Mouse (Mus musculus) CH12.LX (cell line): ENCODE measurements around the gene BC051142. TPM values are rescaled to one million over a fixed set of nuclear protein-coding genes. Genes with fewer than 3 reads are reported as not detected.

ENCODE experiments used
- DNase-seq: peaks from one replicate; pipeline ENCODE4 v3.0.0-alpha.2; 2013; ENCODE audit errors: extremely low read depth
- H3K27ac ChIP-seq: 2 replicates; pipeline ENCODE4 v1.5.1; 2012; ENCODE audit warnings: low read depth, mild to moderate bottlenecking, control low read depth, moderate library complexity; ENCODE audit not compliant: insufficient read depth
- H3K27me3 ChIP-seq: replicated peaks from 2 replicates; pipeline ENCODE3; 2012; ENCODE audit warnings: inconsistent platforms
- H3K36me3 ChIP-seq, 2 experiments: replicated peaks in 1 of 2; 2 replicates each; pipeline versions ENCODE3 to v1.6.1; 2012; ENCODE audit warnings: inconsistent platforms in 1 of 2, low read length in 1 of 2, mild to moderate bottlenecking in 1 of 2, mixed read lengths in 1 of 2, moderate library complexity in 1 of 2; ENCODE audit not compliant: control insufficient read depth in 1 of 2, insufficient read depth in 1 of 2
- H3K4me1 ChIP-seq, 2 experiments: 2 replicates each; pipeline ENCODE4 v1.6.1; 2012; ENCODE audit warnings: inconsistent platforms in 1 of 2, moderate library complexity in 1 of 2; ENCODE audit not compliant: insufficient read depth in 2 of 2, control insufficient read depth in 1 of 2
- H3K4me2 ChIP-seq: 2 replicates; pipeline ENCODE4 v1.6.1; 2012; ENCODE audit warnings: low read depth, mild to moderate bottlenecking, control low read depth; ENCODE audit not compliant: poor library complexity, insufficient read depth, severe bottlenecking
- H3K4me3 ChIP-seq, 3 experiments: fragments of 150-350 bp in 1 of 3; sonication (generic) in 1 of 3; replicated peaks in 1 of 3; 2 replicates each; pipeline versions ENCODE3 to v1.5.1; 2011 to 2012; ENCODE audit warnings: low read depth in 2 of 3, low read length in 2 of 3, mild to moderate bottlenecking in 2 of 3, moderate library complexity in 2 of 3, control low read depth in 1 of 3, improper control_type of control experiment in 1 of 3, inconsistent platforms in 1 of 3, mixed read lengths in 1 of 3; ENCODE audit not compliant: poor library complexity in 1 of 3
- H3K79me2 ChIP-seq: replicated peaks from 2 replicates; pipeline ENCODE4 v1.6.1; 2012; ENCODE audit warnings: mild to moderate bottlenecking, moderate library complexity; ENCODE audit not compliant: control insufficient read depth, poor library complexity, insufficient read depth, severe bottlenecking; ENCODE audit errors: extremely low read depth
- H3K9ac ChIP-seq: 2 replicates; pipeline ENCODE4 v1.6.1; 2012; ENCODE audit warnings: low read depth, mild to moderate bottlenecking, control low read depth, moderate library complexity; ENCODE audit not compliant: insufficient read depth
- H3K9me3 ChIP-seq: replicated peaks from 2 replicates; pipeline ENCODE3; 2012; ENCODE audit warnings: low read length, inconsistent platforms, mixed read lengths
- BHLHE40 ChIP-seq: IDR thresholded peaks from 2 replicates; pipeline ENCODE4 v1.6.1; 2011; ENCODE audit warnings: mild to moderate bottlenecking, low read depth, low read length, improper control_type of control experiment
- CHD1 ChIP-seq: IDR thresholded peaks from 2 replicates; pipeline ENCODE4 v1.6.1; 2012; ENCODE audit warnings: low read depth, low read length, improper control_type of control experiment, inconsistent platforms
- CHD2 ChIP-seq: IDR thresholded peaks from 2 replicates; pipeline ENCODE4 v1.6.1; 2011; ENCODE audit warnings: low read length, improper control_type of control experiment
- CTCF ChIP-seq, 2 experiments: IDR thresholded peaks in 1 of 2; conservative IDR thresholded peaks in 1 of 2; 2 replicates each; pipeline ENCODE4 v1.5.1; 2011 to 2012; ENCODE audit warnings: low read depth in 2 of 2, low read length in 2 of 2, improper control_type of control experiment in 1 of 2, inconsistent platforms in 1 of 2, mild to moderate bottlenecking in 1 of 2, moderate library complexity in 1 of 2
- E2F4 ChIP-seq: IDR thresholded peaks from 2 replicates; pipeline ENCODE4 v1.6.1; 2011; ENCODE audit warnings: low read depth, low read length, improper control_type of control experiment; ENCODE audit not compliant: insufficient replicate concordance
- ELF1 ChIP-seq: IDR thresholded peaks from 2 replicates; pipeline ENCODE4 v1.6.1; 2014; ENCODE audit warnings: low read depth, mild to moderate bottlenecking, inconsistent platforms, low read length, improper control_type of control experiment
- EP300 ChIP-seq: IDR thresholded peaks from 2 replicates; pipeline ENCODE4 v1.6.1; 2011; ENCODE audit warnings: low read length, improper control_type of control experiment
- ETS1 ChIP-seq: conservative IDR thresholded peaks from 2 replicates; pipeline ENCODE4 v1.6.1; 2012; ENCODE audit warnings: low read depth, mild to moderate bottlenecking, inconsistent platforms, low read length, improper control_type of control experiment, moderate library complexity
- GABPA ChIP-seq: IDR thresholded peaks from 2 replicates; pipeline ENCODE4 v1.6.1; 2012; ENCODE audit warnings: low read depth, low read length, improper control_type of control experiment, inconsistent platforms; ENCODE audit not compliant: insufficient replicate concordance
- HCFC1 ChIP-seq: IDR thresholded peaks from 2 replicates; pipeline ENCODE4 v1.6.1; 2012; ENCODE audit warnings: low read depth, mild to moderate bottlenecking, inconsistent platforms, low read length, improper control_type of control experiment
- IRF4 ChIP-seq: IDR thresholded peaks from 2 replicates; pipeline ENCODE4 v1.6.1; 2014; ENCODE audit warnings: low read depth, mild to moderate bottlenecking, inconsistent platforms, low read length, improper control_type of control experiment
- JUN ChIP-seq: IDR thresholded peaks from 2 replicates; pipeline ENCODE4 v1.6.1; 2011; ENCODE audit warnings: low read depth, mild to moderate bottlenecking, low read length, improper control_type of control experiment, moderate library complexity; ENCODE audit not compliant: insufficient read depth
- JUND ChIP-seq: conservative IDR thresholded peaks from 2 replicates; pipeline ENCODE4 v1.6.1; 2011; ENCODE audit warnings: low read depth, low read length, improper control_type of control experiment
- KAT2A ChIP-seq: IDR thresholded peaks from 2 replicates; pipeline ENCODE4 v1.6.1; 2012; ENCODE audit warnings: low read length, improper control_type of control experiment, inconsistent platforms; ENCODE audit not compliant: insufficient replicate concordance
- MAFK ChIP-seq: IDR thresholded peaks from 2 replicates; pipeline ENCODE4 v1.6.1; 2011; ENCODE audit warnings: low read length, improper control_type of control experiment; ENCODE audit not compliant: insufficient replicate concordance
- MAX ChIP-seq: IDR thresholded peaks from 2 replicates; pipeline ENCODE4 v1.6.1; 2011; ENCODE audit warnings: low read length, improper control_type of control experiment
- MAZ ChIP-seq: IDR thresholded peaks from 2 replicates; pipeline ENCODE4 v1.6.1; 2012; ENCODE audit warnings: low read depth, mild to moderate bottlenecking, inconsistent platforms, low read length, improper control_type of control experiment, moderate library complexity
- MEF2A ChIP-seq: IDR thresholded peaks from 2 replicates; pipeline ENCODE4 v1.6.1; 2014; ENCODE audit warnings: low read depth, mild to moderate bottlenecking, inconsistent platforms, low read length, improper control_type of control experiment, borderline replicate concordance
- MXI1 ChIP-seq: IDR thresholded peaks from 2 replicates; pipeline ENCODE4 v1.6.1; 2011; ENCODE audit warnings: mild to moderate bottlenecking, low read depth, low read length, improper control_type of control experiment
- MYC ChIP-seq: IDR thresholded peaks from 2 replicates; pipeline ENCODE4 v1.6.1; 2011; ENCODE audit warnings: low read depth, mild to moderate bottlenecking, improper control_type of control experiment, low read length
- NELFE ChIP-seq: IDR thresholded peaks from 2 replicates; pipeline ENCODE4 v1.6.1; 2011; ENCODE audit warnings: low read depth, low read length, improper control_type of control experiment
- NRF1 ChIP-seq: IDR thresholded peaks from 2 replicates; pipeline ENCODE4 v1.6.1; 2014; ENCODE audit warnings: low read depth, mild to moderate bottlenecking, inconsistent platforms, low read length, improper control_type of control experiment, moderate library complexity
- PAX5 ChIP-seq: IDR thresholded peaks from 2 replicates; pipeline ENCODE4 v1.6.1; 2012; ENCODE audit warnings: low read length, inconsistent platforms, mixed read lengths
- POLR2A ChIP-seq: IDR thresholded peaks from 2 replicates; pipeline ENCODE4 v1.6.1; 2011; ENCODE audit warnings: low read depth, mild to moderate bottlenecking, improper control_type of control experiment, low read length
- POLR2AphosphoS2 ChIP-seq: IDR thresholded peaks from 2 replicates; pipeline ENCODE4 v1.6.1; 2011; ENCODE audit warnings: low read depth, low read length, improper control_type of control experiment
- RAD21 ChIP-seq: IDR thresholded peaks from 2 replicates; pipeline ENCODE4 v1.6.1; 2011; ENCODE audit warnings: low read depth, mild to moderate bottlenecking, low read length, improper control_type of control experiment, moderate library complexity
- RCOR1 ChIP-seq: conservative IDR thresholded peaks from 2 replicates; pipeline ENCODE4 v1.6.1; 2012; ENCODE audit warnings: low read depth, mild to moderate bottlenecking, inconsistent platforms, low read length, improper control_type of control experiment
- SIN3A ChIP-seq: IDR thresholded peaks from 2 replicates; pipeline ENCODE4 v1.6.1; 2012; ENCODE audit warnings: low read length, improper control_type of control experiment, inconsistent platforms
- SMC3 ChIP-seq: IDR thresholded peaks from 2 replicates; pipeline ENCODE4 v1.6.1; 2011; ENCODE audit warnings: low read depth, low read length, improper control_type of control experiment
- TBP ChIP-seq: conservative IDR thresholded peaks from 2 replicates; pipeline ENCODE4 v1.6.1; 2011; ENCODE audit warnings: low read depth, low read length, improper control_type of control experiment
- TCF12 ChIP-seq: IDR thresholded peaks from 2 replicates; pipeline ENCODE4 v1.6.1; 2014; ENCODE audit warnings: low read depth, mild to moderate bottlenecking, inconsistent platforms, low read length, improper control_type of control experiment
- UBTF ChIP-seq: IDR thresholded peaks from 2 replicates; pipeline ENCODE4 v1.6.1; 2012; ENCODE audit warnings: low read depth, mild to moderate bottlenecking, inconsistent platforms, low read length, improper control_type of control experiment, moderate library complexity
- USF1 ChIP-seq: IDR thresholded peaks from 2 replicates; pipeline ENCODE4 v1.6.1; 2014; ENCODE audit warnings: low read depth, mild to moderate bottlenecking, inconsistent platforms, low read length, improper control_type of control experiment
- USF2 ChIP-seq: conservative IDR thresholded peaks from 2 replicates; pipeline ENCODE4 v1.6.1; 2011; ENCODE audit warnings: low read depth, low read length, improper control_type of control experiment
- ZC3H11A ChIP-seq: IDR thresholded peaks from 2 replicates; pipeline ENCODE4 v1.6.1; 2012; ENCODE audit warnings: low read depth, mild to moderate bottlenecking, inconsistent platforms, low read length, improper control_type of control experiment
- ZKSCAN1 ChIP-seq: IDR thresholded peaks from 2 replicates; pipeline ENCODE4 v1.6.1; 2012; ENCODE audit warnings: low read depth, inconsistent platforms, low read length, improper control_type of control experiment, borderline replicate concordance
- ZMIZ1 ChIP-seq: IDR thresholded peaks from 2 replicates; pipeline ENCODE4 v1.6.1; 2012; ENCODE audit warnings: low read depth, mild to moderate bottlenecking, inconsistent platforms, low read length, improper control_type of control experiment
- ZNF384 ChIP-seq: IDR thresholded peaks from 2 replicates; pipeline ENCODE4 v1.6.1; 2012; ENCODE audit warnings: low read depth, low read length, improper control_type of control experiment, inconsistent platforms
- dilution Hi-C: fragments of 300-500 bp; cut with MboI; formaldehyde crosslinking; loops from 2 replicates; pipeline ENCODE4 v1.14.3; 2020; ENCODE audit warnings: low sequenced_read_pairs; ENCODE audit not compliant: extremely low pct_unique_long_range_greater_than_20kb, extremely low pct_ligation_motif_present
- in situ Hi-C: fragments of 300-500 bp; cut with MboI; formaldehyde crosslinking; loops from 3 replicates; pipeline ENCODE4 v1.14.3; 2019; ENCODE audit warnings: low sequenced_read_pairs, low pct_ligation_motif_present, low pct_unique_long_range_greater_than_20kb, mixed read lengths
- polyA plus RNA-seq: library from polyadenylated mRNA; unstranded; fragments of >175 nt; gene quantifications from 2 replicates; pipeline ENCODE4 v1.2.1, GENCODE M21; 2012; ENCODE audit warnings: low read depth; ENCODE audit not compliant: insufficient read length
- total RNA-seq, 2 experiments: library from RNA; depleted of rRNA; stranded (reverse); fragments of 300-350 nt in 1 of 2; fragments of >200 nt in 1 of 2; gene quantifications; 2 replicates each; pipeline ENCODE4 v1.2.3; 2012 to 2014

Gene BC051142
- total RNA-seq (2012; rRNA removed) (not detected in 2 replicates), total RNA-seq (2014; rRNA removed) (0.28 TPM in 1 of 2 replicates, not detected in the other), polyA plus RNA-seq (0.83 and 1.0 TPM in 2 replicates)

DNA sequence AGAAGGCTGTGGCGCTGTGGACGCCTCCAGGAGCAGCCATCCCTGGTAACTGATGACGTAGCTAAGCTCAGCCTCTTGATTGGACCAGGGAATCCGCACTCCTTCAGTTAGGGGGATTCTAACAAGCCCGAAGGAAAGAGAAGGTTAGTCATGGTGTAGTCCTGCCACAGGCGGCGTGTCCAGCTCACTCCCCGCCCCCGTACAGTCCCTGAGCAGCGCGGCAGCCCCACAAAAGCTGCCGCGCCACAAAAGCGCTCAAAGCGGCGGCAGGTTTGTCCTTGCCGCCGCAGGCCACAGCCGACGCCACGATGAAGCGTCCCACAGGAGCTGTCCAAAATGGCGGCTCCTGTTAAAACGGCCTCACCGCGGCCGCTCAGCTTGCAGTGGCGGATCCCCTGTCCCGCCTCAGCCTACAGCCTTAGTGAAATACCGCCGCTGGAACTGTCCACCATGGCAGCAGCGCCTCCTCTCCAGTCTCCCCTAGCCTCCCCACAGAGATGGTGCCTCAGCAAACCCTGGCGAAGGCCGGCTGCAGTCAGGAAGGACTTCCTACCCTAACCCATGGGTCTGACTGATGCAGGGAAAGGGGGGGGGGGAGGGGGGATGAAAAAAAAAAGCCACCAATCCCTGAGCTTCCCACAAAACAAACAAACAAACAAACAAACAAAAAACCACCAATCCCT lies at the start of gene BC051142:
BC051142 (plus strand) TSS at position 110 of the 683 bp plus-strand sequence.
- Histone ChIP-seq H3K9ac (peak within 1 kb of the TSS; percentile 75), H3K36me3 (no peaks in the 10 kb centered on the region), H3K4me1 (peaks cover 0 to 17% of the 10 kb centered on the region in 2 experiments; a peak in 2 of 4 replicates), H3K27me3 (no peaks in the 10 kb centered on the region), H3K27ac (peak within 1 kb of the TSS; percentile 39; the same call in 1 of the 2 replicates), H3K79me2 (no peaks in the 10 kb centered on the region), H3K9me3 (peaks cover 3% of the 10 kb centered on the region), H3K4me3 (peak within 1 kb of the TSS; percentile 40 to 62 (median 62)), H3K4me2 (peak within 1 kb of the TSS; percentile 40)
- no peak for TF ChIP-seq JUND
- TF ChIP-seq POLR2A = peak; percentile 80
- TF ChIP-seq GABPA = no peak
- TF ChIP-seq BHLHE40 = 0 out of 2 replicates have a peak, but pooled peaks have one; percentile 9
- TF ChIP-seq EP300 = no peak
- TF ChIP-seq SMC3 = no peak
- no peak; the same call in none of the 2 replicates for TF ChIP-seq HCFC1
- TF ChIP-seq MAZ = peak; percentile 16; the same call in 1 of the 2 replicates
- peak; percentile 61; the same call in 1 of the 2 replicates for TF ChIP-seq TCF12
- no peak; the same call in 1 of the 2 replicates for TF ChIP-seq MEF2A
- TF ChIP-seq MAX = no peak
- TF ChIP-seq MAFK = no peak
- no peak for TF ChIP-seq MXI1
- no peak for TF ChIP-seq JUN
- TF ChIP-seq POLR2AphosphoS2 = no peak
- no peak for TF ChIP-seq ZC3H11A
- TF ChIP-seq E2F4 = no peak
- TF ChIP-seq KAT2A = no peak
- peak; percentile 68 for TF ChIP-seq NELFE
- TF ChIP-seq USF2 = no peak
- no peak for TF ChIP-seq ZKSCAN1
- TF ChIP-seq ELF1 = no peak
- peak; percentile 78 for TF ChIP-seq TBP
- 0 out of 2 replicates have a peak, but pooled peaks have one; percentile 30 for TF ChIP-seq ZMIZ1
- TF ChIP-seq PAX5 = no peak
- TF ChIP-seq NRF1 = peak; percentile 51
- TF ChIP-seq CHD1 = no peak
- TF ChIP-seq USF1 = no peak
- TF ChIP-seq RAD21 = no peak
- TF ChIP-seq ZNF384 = no peak
- TF ChIP-seq MYC = peak; percentile 29; the same call in 1 of the 2 replicates
- TF ChIP-seq ETS1 = no peak; the same call in 1 of the 2 replicates
- no peak for TF ChIP-seq SIN3A
- no peak; a peak in 1 of 4 replicates for TF ChIP-seq CTCF (conservative IDR thresholded peaks at IDR 0.05 in 1 of 2, IDR thresholded peaks at IDR 0.05 in 1 of 2; ENCODE audit: low read depth in 2 of 2, low read length in 2 of 2)
- peak; percentile 98 for TF ChIP-seq CHD2
- no peak for TF ChIP-seq IRF4
- no peak for TF ChIP-seq UBTF
- TF ChIP-seq RCOR1 = no peak
- in situ Hi-C loops = no loop called here
- peak; percentile 97 for DNase-seq
- dilution Hi-C loops = no loop called here
